Mouse (Mus musculus) olfactory bulb, adult 2 months (tissue): Measurements from ENCODE around the gene B230104I21Rik. TPM values are rescaled to one million over a fixed set of nuclear protein-coding genes. Genes with fewer than 3 reads are reported as not detected.

ENCODE experiments used
- H3K27ac ChIP-seq: fragments of 200-500 bp; 2 replicates; pipeline ENCODE4 v1.5.1; 2012; ENCODE audit warnings: low read depth, low read length; ENCODE audit not compliant: insufficient read depth
- H3K4me1 ChIP-seq: fragments of 200-500 bp; 2 replicates; pipeline ENCODE4 v1.6.1; 2012; ENCODE audit warnings: low read length; ENCODE audit not compliant: control insufficient read depth, insufficient read depth
- H3K4me3 ChIP-seq: fragments of 200-500 bp; 2 replicates; pipeline ENCODE4 v1.5.1; 2012; ENCODE audit warnings: mild to moderate bottlenecking, low read depth, low read length, moderate library complexity; ENCODE audit not compliant: insufficient read depth
- CTCF ChIP-seq: fragments of 200-500 bp; IDR thresholded peaks from 2 replicates; pipeline ENCODE4 v1.5.1; 2012; ENCODE audit warnings: low read depth, mild to moderate bottlenecking, low read length, moderate library complexity; ENCODE audit not compliant: insufficient read depth
- POLR2A ChIP-seq: fragments of 200-500 bp; IDR thresholded peaks from 2 replicates; pipeline ENCODE4 v1.6.1; 2012; ENCODE audit warnings: mild to moderate bottlenecking, low read depth, low read length, moderate library complexity; ENCODE audit not compliant: insufficient read depth
- WGBS: fragments of 180-500 bp; shearing (Covaris S2); methylation state at CpG from one replicate; pipeline ENCODE4 v1.1.7; 2018; 5-methylcytosine and 5-hydroxymethylcytosine counted together
- polyA plus RNA-seq: library from polyadenylated mRNA; stranded (reverse); fragments of >200 nt; gene quantifications from 2 replicates; pipeline ENCODE4 v1.2.4, GENCODE M21; 2012; ENCODE audit warnings: low replicate concordance; ENCODE audit not compliant: missing spikeins, insufficient read depth, insufficient read length

Gene B230104I21Rik
- polyA plus RNA-seq, 1 experiment: not detected

- TF ChIP-seq POLR2A (no peak), CTCF (no peak)
- H3K27ac ChIP-seq: no peak overlapping the region
- H3K4me3 ChIP-seq: no peak overlapping the region
Measured at GRCm38 (mm10) chr4:154334699-154335402, 1.1 kb upstream of the B230104I21Rik start.

GRCm38 (mm10) chr4:154336650-154337049, 723 bp downstream of the B230104I21Rik start:
- H3K4me1 ChIP-seq: peaks cover 6% of the 10 kb centered on the region; the same call in 1 of the 2 replicates
- TF ChIP-seq POLR2A (no peak), CTCF (no peak)
- WGBS: 58% methylated on average over 10 of the region's 10 CpGs
- no peak overlapping the region for H3K4me3 ChIP-seq
- H3K27ac ChIP-seq: 0 out of 2 replicates have a peak overlapping the region, but pooled peaks have one; percentile 5

More at GRCm38 (mm10) chr4:154334699-154335402, 1.1 kb upstream of the B230104I21Rik start:
- 73% methylated on average over 48 of the region's 48 CpGs for WGBS
- peaks cover 6% of the 10 kb centered on the region; the same call in 1 of the 2 replicates for H3K4me1 ChIP-seq

GRCm38 (mm10) chr4:154346731-154347522, 11.0 kb downstream of the B230104I21Rik start:
- 53% methylated on average over 19 of the region's 19 CpGs for WGBS

GRCm38 (mm10) chr4:154348197-154348786, 12.4 kb downstream of the B230104I21Rik start:
- Histone ChIP-seq H3K4me1 (peaks cover 10% of the 10 kb centered on the region), H3K27ac (no peak overlapping the region), H3K4me3 (no peak overlapping the region)
- TF ChIP-seq POLR2A (no peak), CTCF (no peak)
- WGBS: 64% methylated on average over 11 of the region's 11 CpGs

More at GRCm38 (mm10) chr4:154346731-154347522, 11.0 kb downstream of the B230104I21Rik start:
- H3K4me1 ChIP-seq: peaks cover 10% of the 10 kb centered on the region
- no peak overlapping the region for H3K4me3 ChIP-seq
- no peak for TF ChIP-seq POLR2A
- no peak overlapping the region for H3K27ac ChIP-seq

- Histone ChIP-seq H3K4me1 (peaks cover 2% of the 10 kb centered on the region; the same call in 1 of the 2 replicates), H3K27ac (no peak overlapping the region), H3K4me3 (no peak overlapping the region)
- 55% methylated on average over 13 of the region's 13 CpGs for WGBS
- TF ChIP-seq CTCF (no peak), POLR2A (no peak)
Measured at GRCm38 (mm10) chr4:154352246-154352645, 16.3 kb downstream of the B230104I21Rik start.

- Histone ChIP-seq H3K27ac (no peak overlapping the region), H3K4me3 (no peak overlapping the region), H3K4me1 (no peaks in the 10 kb centered on the region; the same call in 1 of the 2 replicates)
- no peak for TF ChIP-seq CTCF
- TF ChIP-seq POLR2A: no peak
- 97% methylated on average over 5 of the region's 5 CpGs for WGBS
Measured at GRCm38 (mm10) chr4:154355408-154355807, 19.5 kb downstream of the B230104I21Rik start.

- WGBS: 89% methylated on average over 5 of the region's 5 CpGs
- no peak overlapping the region for H3K27ac ChIP-seq
- TF ChIP-seq POLR2A (no peak), CTCF (no peak)
Measured at GRCm38 (mm10) chr4:154358370-154358769, 22.4 kb downstream of the B230104I21Rik start.

GRCm38 (mm10) chr4:154358816-154359215, 22.9 kb downstream of the B230104I21Rik start:
- no peak overlapping the region for H3K4me3 ChIP-seq
- WGBS: 61% methylated on average over 11 of the region's 11 CpGs
- H3K27ac ChIP-seq: no peak overlapping the region
- no peaks in the 10 kb centered on the region; the same call in 1 of the 2 replicates for H3K4me1 ChIP-seq
- no peak for TF ChIP-seq CTCF
- TF ChIP-seq POLR2A: no peak

More at GRCm38 (mm10) chr4:154358370-154358769, 22.4 kb downstream of the B230104I21Rik start:
- Histone ChIP-seq H3K4me1 (no peaks in the 10 kb centered on the region; the same call in 1 of the 2 replicates), H3K4me3 (no peak overlapping the region)

GRCm38 (mm10) chr4:154359762-154360300, 23.9 kb downstream of the B230104I21Rik start:
- Histone ChIP-seq H3K4me1 (no peaks in the 10 kb centered on the region; the same call in 1 of the 2 replicates), H3K27ac (no peak overlapping the region), H3K4me3 (no peak overlapping the region)
- TF ChIP-seq POLR2A (no peak), CTCF (no peak)
- 85% methylated on average over 9 of the region's 9 CpGs for WGBS
